Mouse (Mus musculus): ENCODE measurements around the gene Phf11b. TPM values are rescaled to one million over a fixed set of nuclear protein-coding genes. Genes with fewer than 3 reads are reported as not detected.
"Not testable (repeated sequence)": the region's sequence is repeated elsewhere in the genome, so short reads cannot be mapped to it uniquely, and the experiment has no call there.

The Phf11b gene
- polyA plus RNA-seq, 2 experiments, result 0.16 to 0.63 TPM

- ATAC-seq (ENCODE audit: low FRiP score, low read depth) (no peak), DNase-seq (ENCODE audit: low spot score) (peak; percentile 65)
- H3K27me3 ChIP-seq (ENCODE audit: control insufficient read depth, insufficient read depth, low read length), result no peaks in the 10 kb centered on the region
- H3K9ac ChIP-seq (ENCODE audit: low read depth, low read length, severe bottlenecking), result no peak within 1 kb of the TSS
- TF ChIP-seq POLR2A (IDR thresholded peaks at IDR 0.05; ENCODE audit: borderline replicate concordance, extremely low read depth, insufficient read depth, insufficient read length), result no peak
- no peaks in the 10 kb centered on the region for H3K36me3 ChIP-seq (ENCODE audit: control insufficient read depth, insufficient read depth, low read length)
- peak within 1 kb of the TSS; percentile 48 for H3K27ac ChIP-seq (replicated peaks; ENCODE audit: low read depth, low read length)
- 59% methylated on average over 6 of the region's 6 CpGs for WGBS
- H3K4me1 ChIP-seq (ENCODE audit: control insufficient read depth, insufficient read depth, low read length), result 0 out of 2 replicates have a peak, but pooled peaks cover 6% of the 10 kb centered on the region
- no peak within 1 kb of the TSS for H3K4me2 ChIP-seq (replicated peaks; ENCODE audit: low read depth, low read length, severe bottlenecking)
- no peaks in the 10 kb centered on the region for H3K9me3 ChIP-seq (ENCODE audit: control insufficient read depth, low read length)
- H3K4me3 ChIP-seq (replicated peaks; ENCODE audit: low read length), result no peak within 1 kb of the TSS
Measured at GRCm38 (mm10) chr14:59365244-59365644, 24.1 kb upstream of the Phf11b start, which contains the start of gene Phf11d. TSS of gene Phf11d (minus strand) at chr14:59365470.

- no peak for ATAC-seq (ENCODE audit: low FRiP score, low read depth)
- H3K27ac ChIP-seq (replicated peaks; ENCODE audit: low read depth, low read length), result no peak overlapping the region
- no peaks in the 10 kb centered on the region for H3K36me3 ChIP-seq (ENCODE audit: control insufficient read depth, insufficient read depth, low read length)
- no peaks in the 10 kb centered on the region for H3K9me3 ChIP-seq (ENCODE audit: control insufficient read depth, low read length)
- no peaks in the 10 kb centered on the region for H3K27me3 ChIP-seq (ENCODE audit: control insufficient read depth, insufficient read depth, low read length)
- H3K4me2 ChIP-seq (replicated peaks; ENCODE audit: low read depth, low read length, severe bottlenecking), result no peak overlapping the region
- TF ChIP-seq POLR2A (IDR thresholded peaks at IDR 0.05; ENCODE audit: borderline replicate concordance, extremely low read depth, insufficient read depth, insufficient read length), result no peak
- 89% methylated on average over 1 of the region's 1 CpGs for WGBS
- H3K4me1 ChIP-seq (ENCODE audit: control insufficient read depth, insufficient read depth, low read length), result no peaks in the 10 kb centered on the region
- no peak for DNase-seq (ENCODE audit: low spot score)
- no peak overlapping the region for H3K4me3 ChIP-seq (replicated peaks; ENCODE audit: low read length)
- H3K9ac ChIP-seq (ENCODE audit: low read depth, low read length, severe bottlenecking), result no peak overlapping the region
Measured at GRCm38 (mm10) chr14:59339541-59339940, 1.6 kb downstream of the Phf11b start.

DNA sequence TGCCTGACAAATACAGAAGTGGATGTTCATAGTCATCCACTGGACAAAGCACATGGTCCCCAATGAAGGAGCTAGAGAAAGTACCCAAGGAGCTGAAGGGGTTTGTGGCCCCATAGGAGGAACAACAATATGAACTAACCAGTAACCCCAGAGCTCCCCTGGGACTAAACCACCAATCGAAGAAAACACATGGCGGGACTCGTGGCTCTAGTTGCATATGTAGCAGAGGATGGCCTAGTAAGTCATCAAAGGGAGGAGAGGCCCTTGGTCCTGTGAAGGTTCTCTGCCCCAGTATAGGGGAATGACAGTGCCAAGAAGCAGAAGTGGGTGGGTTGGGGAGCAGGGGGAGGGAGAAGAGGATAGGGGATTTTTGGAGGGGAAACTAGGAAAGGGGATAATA, 5.1 kb downstream of the Phf11b start:
- not testable (repeated sequence) for H3K27me3 ChIP-seq (ENCODE audit: control insufficient read depth, insufficient read depth, low read length); H3K4me3 ChIP-seq (replicated peaks; ENCODE audit: low read length); H3K36me3 ChIP-seq (ENCODE audit: control insufficient read depth, insufficient read depth, low read length); DNase-seq (ENCODE audit: low spot score); H3K9ac ChIP-seq (ENCODE audit: low read depth, low read length, severe bottlenecking); ATAC-seq (ENCODE audit: low FRiP score, low read depth); H3K4me2 ChIP-seq (replicated peaks; ENCODE audit: low read depth, low read length, severe bottlenecking); H3K4me1 ChIP-seq (ENCODE audit: control insufficient read depth, insufficient read depth, low read length); H3K9me3 ChIP-seq (ENCODE audit: control insufficient read depth, low read length); H3K27ac ChIP-seq (replicated peaks; ENCODE audit: low read depth, low read length)
- 83% methylated on average over 3 of the region's 3 CpGs for WGBS

GRCm38 (mm10) chr14:59330499-59330898, 10.7 kb downstream of the Phf11b start:
- 42% methylated on average over 3 of the region's 3 CpGs for WGBS
- not testable (repeated sequence) for H3K4me1 ChIP-seq (ENCODE audit: control insufficient read depth, insufficient read depth, low read length); H3K36me3 ChIP-seq (ENCODE audit: control insufficient read depth, insufficient read depth, low read length); H3K9ac ChIP-seq (ENCODE audit: low read depth, low read length, severe bottlenecking); ATAC-seq (ENCODE audit: low FRiP score, low read depth); H3K27ac ChIP-seq (replicated peaks; ENCODE audit: low read depth, low read length); H3K9me3 ChIP-seq (ENCODE audit: control insufficient read depth, low read length); H3K27me3 ChIP-seq (ENCODE audit: control insufficient read depth, insufficient read depth, low read length); H3K4me2 ChIP-seq (replicated peaks; ENCODE audit: low read depth, low read length, severe bottlenecking); H3K4me3 ChIP-seq (replicated peaks; ENCODE audit: low read length)
- DNase-seq (ENCODE audit: low spot score), result peak; percentile 3

GRCm38 (mm10) chr14:59319970-59320369, 21.2 kb downstream of the Phf11b start:
- not testable (repeated sequence) for H3K9ac ChIP-seq (ENCODE audit: low read depth, low read length, severe bottlenecking); ATAC-seq (ENCODE audit: low FRiP score, low read depth); H3K9me3 ChIP-seq (ENCODE audit: control insufficient read depth, low read length); H3K36me3 ChIP-seq (ENCODE audit: control insufficient read depth, insufficient read depth, low read length); DNase-seq (ENCODE audit: low spot score); H3K4me2 ChIP-seq (replicated peaks; ENCODE audit: low read depth, low read length, severe bottlenecking); H3K4me1 ChIP-seq (ENCODE audit: control insufficient read depth, insufficient read depth, low read length); H3K27ac ChIP-seq (replicated peaks; ENCODE audit: low read depth, low read length); H3K27me3 ChIP-seq (ENCODE audit: control insufficient read depth, insufficient read depth, low read length); H3K4me3 ChIP-seq (replicated peaks; ENCODE audit: low read length)
- WGBS, result 73% methylated on average over 6 of the region's 6 CpGs

- H3K9me3 ChIP-seq (ENCODE audit: control insufficient read depth, low read length); H3K4me1 ChIP-seq (ENCODE audit: control insufficient read depth, insufficient read depth, low read length); H3K9ac ChIP-seq (ENCODE audit: low read depth, low read length, severe bottlenecking); ATAC-seq (ENCODE audit: low FRiP score, low read depth); H3K36me3 ChIP-seq (ENCODE audit: control insufficient read depth, insufficient read depth, low read length); H3K27ac ChIP-seq (replicated peaks; ENCODE audit: low read depth, low read length); H3K4me2 ChIP-seq (replicated peaks; ENCODE audit: low read depth, low read length, severe bottlenecking); H3K27me3 ChIP-seq (ENCODE audit: control insufficient read depth, insufficient read depth, low read length); DNase-seq (ENCODE audit: low spot score); H3K4me3 ChIP-seq (replicated peaks; ENCODE audit: low read length): not testable (repeated sequence)
- WGBS, result 76% methylated on average over 3 of the region's 3 CpGs
Measured at GRCm38 (mm10) chr14:59319036-59319435, 22.1 kb downstream of the Phf11b start.

DNA sequence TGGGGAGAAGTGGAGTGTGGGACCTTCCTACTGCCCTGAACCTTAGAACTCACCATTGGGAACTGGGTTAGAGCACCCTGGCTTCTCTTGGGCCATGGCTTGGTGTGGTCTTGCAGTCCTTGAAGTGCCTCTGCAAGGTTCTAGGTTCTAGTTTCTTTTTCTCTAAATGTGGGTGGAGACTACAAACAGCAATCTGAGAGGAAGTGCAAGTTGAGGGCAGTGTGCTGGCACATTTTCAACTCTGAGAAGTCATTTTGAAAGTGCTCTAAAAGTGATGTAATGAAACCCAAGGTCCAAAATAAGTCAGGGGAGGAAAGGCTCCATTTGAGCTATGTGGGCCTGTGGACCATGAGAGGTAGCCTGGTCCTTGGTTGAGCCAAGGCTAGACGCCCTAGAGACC, 43.8 kb downstream of the Phf11b start, which contains the start of gene Phf11a:
Gene Phf11a (minus strand): TSS at position 132 of the 400 bp plus-strand sequence.
- H3K36me3 ChIP-seq (ENCODE audit: control insufficient read depth, insufficient read depth, low read length); H3K9ac ChIP-seq (ENCODE audit: low read depth, low read length, severe bottlenecking); H3K9me3 ChIP-seq (ENCODE audit: control insufficient read depth, low read length); H3K27me3 ChIP-seq (ENCODE audit: control insufficient read depth, insufficient read depth, low read length); ATAC-seq (ENCODE audit: low FRiP score, low read depth); DNase-seq (ENCODE audit: low spot score); H3K4me3 ChIP-seq (replicated peaks; ENCODE audit: low read length); H3K4me1 ChIP-seq (ENCODE audit: control insufficient read depth, insufficient read depth, low read length); H3K4me2 ChIP-seq (replicated peaks; ENCODE audit: low read depth, low read length, severe bottlenecking); H3K27ac ChIP-seq (replicated peaks; ENCODE audit: low read depth, low read length): not testable (repeated sequence)
- 47% methylated on average over 1 of the region's 1 CpGs for WGBS

GRCm38 (mm10) chr14:59291769-59292168, 49.4 kb downstream of the Phf11b start:
- H3K36me3 ChIP-seq (ENCODE audit: control insufficient read depth, insufficient read depth, low read length); DNase-seq (ENCODE audit: low spot score); H3K4me2 ChIP-seq (replicated peaks; ENCODE audit: low read depth, low read length, severe bottlenecking); H3K9me3 ChIP-seq (ENCODE audit: control insufficient read depth, low read length); H3K27ac ChIP-seq (replicated peaks; ENCODE audit: low read depth, low read length); H3K4me3 ChIP-seq (replicated peaks; ENCODE audit: low read length); H3K27me3 ChIP-seq (ENCODE audit: control insufficient read depth, insufficient read depth, low read length); H3K9ac ChIP-seq (ENCODE audit: low read depth, low read length, severe bottlenecking); ATAC-seq (ENCODE audit: low FRiP score, low read depth); H3K4me1 ChIP-seq (ENCODE audit: control insufficient read depth, insufficient read depth, low read length): not testable (repeated sequence)

All from limb, embryonic 14.5 days (tissue).